Mouse (Mus musculus) embryonic facial prominence, embryonic 12.5 days (tissue): Measurements from ENCODE around the gene Egfem1. TPM values are rescaled to one million over a fixed set of nuclear protein-coding genes. Genes with fewer than 3 reads are reported as not detected.

Experiments used
- ATAC-seq: fragments of 200-750 bp; cut with Nextera tagmentation; 2 replicates; pipeline ENCODE4 v1.8.0; 2017; ENCODE audit not compliant: insufficient number of reproducible peaks, insufficient read depth, low FRiP score, low TSS enrichment
- H3K27ac ChIP-seq: fragments of 300-500 bp; sonication (generic); 2 replicates; pipeline ENCODE4 v1.5.1; 2016; ENCODE audit warnings: mild to moderate bottlenecking
- H3K27me3 ChIP-seq: fragments of 300-500 bp; sonication (generic); 2 replicates; pipeline ENCODE4 v1.6.1; 2016; ENCODE audit warnings: mild to moderate bottlenecking, moderate library complexity
- H3K36me3 ChIP-seq: fragments of 300-500 bp; sonication (generic); 2 replicates; pipeline ENCODE4 v1.6.1; 2016; ENCODE audit warnings: mild to moderate bottlenecking
- H3K4me1 ChIP-seq: fragments of 300-500 bp; sonication (generic); 2 replicates; pipeline ENCODE4 v1.6.1; 2016
- H3K4me2 ChIP-seq: fragments of 300-500 bp; sonication (generic); replicated peaks from 2 replicates; pipeline ENCODE4 v1.6.1; 2016; ENCODE audit warnings: mild to moderate bottlenecking, moderate library complexity
- H3K4me3 ChIP-seq: fragments of 300-500 bp; sonication (generic); 2 replicates; pipeline ENCODE4 v1.5.1; 2016; ENCODE audit warnings: mild to moderate bottlenecking
- H3K9ac ChIP-seq: fragments of 300-500 bp; sonication (generic); 2 replicates; pipeline ENCODE4 v1.6.1; 2016; ENCODE audit warnings: mild to moderate bottlenecking, moderate library complexity
- H3K9me3 ChIP-seq: fragments of 300-500 bp; sonication (generic); 2 replicates; pipeline ENCODE4 v1.6.1; 2016; ENCODE audit warnings: mild to moderate bottlenecking, moderate library complexity
- WGBS: fragments of 180-500 bp; shearing (Covaris S2); methylation state at CpG from one replicate; pipeline ENCODE4 v1.1.7; 2016; 5-methylcytosine and 5-hydroxymethylcytosine counted together
- polyA plus RNA-seq: library from polyadenylated mRNA; unstranded; fragments of >200 nt; fragmentation: Nextera tagmentation; extraction: Ambion mirVana; gene quantifications from 2 replicates; pipeline ENCODE4 v1.2.1, GENCODE M21; 2016

Gene Egfem1
- polyA plus RNA-seq, 1 experiment from 2014 or later, result 5.5 TPM

DNA sequence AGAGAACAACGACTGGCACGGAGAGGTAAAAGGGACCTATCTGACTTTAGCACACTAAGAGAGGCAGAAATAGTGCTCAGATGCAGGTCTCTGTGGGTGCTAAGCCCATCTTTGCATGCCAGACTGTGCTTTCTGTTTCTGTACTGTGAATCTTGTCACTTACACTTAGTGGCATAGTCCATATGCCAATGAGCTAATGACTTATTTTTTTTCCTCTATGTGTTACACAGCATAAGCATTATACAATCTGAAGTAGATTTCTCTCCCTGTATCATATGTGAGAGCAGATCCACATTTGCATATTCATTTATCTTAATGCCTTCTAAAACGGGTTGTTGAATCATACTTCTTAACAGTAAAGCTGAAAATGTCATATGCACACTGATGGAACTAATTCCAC, 317.2 kb downstream of the Egfem1 start:
- Histone ChIP-seq H3K27ac (no peak overlapping the region), H3K9me3 (no peaks in the 10 kb centered on the region), H3K27me3 (no peaks in the 10 kb centered on the region), H3K4me2 (no peak overlapping the region), H3K36me3 (no peaks in the 10 kb centered on the region), H3K4me3 (no peak overlapping the region), H3K4me1 (no peaks in the 10 kb centered on the region), H3K9ac (no peak overlapping the region)
- WGBS, result 86% methylated on average over 3 of the region's 3 CpGs
- ATAC-seq, result no peak

GRCm38 (mm10) chr3:29421634-29422033, 339.8 kb downstream of the Egfem1 start:
- H3K4me3 ChIP-seq, result no peak overlapping the region
- no peaks in the 10 kb centered on the region for H3K27me3 ChIP-seq
- H3K36me3 ChIP-seq, result no peaks in the 10 kb centered on the region
- H3K4me2 ChIP-seq, result no peak overlapping the region
- no peak for ATAC-seq
- H3K4me1 ChIP-seq, result no peaks in the 10 kb centered on the region
- no peaks in the 10 kb centered on the region for H3K9me3 ChIP-seq
- H3K27ac ChIP-seq, result no peak overlapping the region
- H3K9ac ChIP-seq, result no peak overlapping the region
- WGBS, result 98% methylated on average over 2 of the region's 2 CpGs

DNA sequence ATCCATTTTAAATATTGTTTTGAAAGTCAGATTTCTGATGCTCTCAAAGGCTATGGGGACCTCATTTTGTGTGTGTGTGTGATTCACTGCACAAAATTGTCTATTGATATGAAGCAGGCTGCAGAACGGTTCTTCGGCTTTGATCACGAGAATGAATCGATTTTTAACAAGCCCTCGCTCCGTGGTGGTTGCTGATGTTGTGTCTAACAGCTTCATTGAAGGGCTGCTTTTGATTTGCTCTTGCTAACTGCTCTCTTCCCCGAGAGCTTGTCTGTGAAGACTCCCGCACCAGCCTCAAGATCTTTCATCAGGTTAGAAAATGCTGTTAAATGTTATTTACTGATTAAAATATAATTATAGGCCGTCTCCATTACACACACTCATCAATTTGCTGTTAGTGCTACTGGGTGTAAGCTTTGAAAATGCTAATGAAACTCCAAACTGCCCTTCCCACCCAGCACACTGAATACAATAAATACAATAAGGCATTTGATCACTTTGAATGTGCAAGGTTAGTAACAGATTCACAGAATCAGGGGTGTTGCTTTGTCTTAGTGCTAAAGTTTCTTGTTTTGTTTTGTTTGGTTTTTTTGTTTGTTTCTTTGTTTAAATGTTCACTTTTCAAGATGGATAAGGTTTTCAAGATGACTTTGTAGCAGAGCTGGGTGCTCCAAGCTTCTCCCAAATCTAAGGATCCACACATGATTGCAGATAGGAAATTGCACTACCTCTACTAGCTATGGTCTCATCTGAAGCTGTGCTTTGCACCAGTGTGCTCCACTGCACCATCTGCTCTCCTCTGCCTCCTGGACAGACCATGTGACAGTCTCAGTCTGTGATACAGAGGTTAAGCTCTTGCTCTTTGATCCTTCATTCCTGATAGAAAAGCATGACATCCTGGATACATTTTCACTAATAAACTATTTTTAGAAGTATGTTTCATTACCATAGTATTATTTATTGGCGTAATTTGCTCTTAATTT, 350.6 kb downstream of the Egfem1 start:
- H3K4me1 ChIP-seq, result no peaks in the 10 kb centered on the region
- H3K27ac ChIP-seq, result no peak overlapping the region
- no peak overlapping the region for H3K4me2 ChIP-seq
- H3K9ac ChIP-seq, result no peak overlapping the region
- no peaks in the 10 kb centered on the region for H3K9me3 ChIP-seq
- no peak overlapping the region for H3K4me3 ChIP-seq
- H3K27me3 ChIP-seq, result no peaks in the 10 kb centered on the region
- WGBS, result 61% methylated on average over 10 of the region's 10 CpGs
- ATAC-seq, result no peak
- H3K36me3 ChIP-seq, result no peaks in the 10 kb centered on the region

DNA sequence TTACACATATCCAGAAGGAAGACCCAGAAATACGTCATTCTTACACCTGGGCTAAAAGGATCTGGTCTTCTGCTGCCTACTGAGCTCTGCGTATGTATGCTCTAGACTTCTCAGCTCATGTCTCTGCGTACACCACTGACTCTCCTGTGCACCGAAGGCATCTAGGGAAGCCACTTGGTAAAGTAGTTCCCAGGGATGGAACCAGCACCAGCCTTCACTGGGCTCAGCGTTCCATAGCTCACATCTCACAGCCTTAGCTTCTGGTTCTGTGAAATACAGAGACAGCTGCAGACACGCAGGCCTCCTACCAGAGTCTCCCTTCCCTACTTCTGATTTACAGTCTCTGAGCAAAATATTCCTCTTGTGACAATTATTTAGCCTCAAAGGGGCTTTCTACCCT, 361.2 kb downstream of the Egfem1 start:
- no peak overlapping the region for H3K4me2 ChIP-seq
- no peaks in the 10 kb centered on the region for H3K36me3 ChIP-seq
- H3K9me3 ChIP-seq, result no peaks in the 10 kb centered on the region
- no peak overlapping the region for H3K9ac ChIP-seq
- ATAC-seq, result no peak
- H3K27me3 ChIP-seq, result no peaks in the 10 kb centered on the region
- no peak overlapping the region for H3K4me3 ChIP-seq
- no peaks in the 10 kb centered on the region; the same call in 1 of the 2 replicates for H3K4me1 ChIP-seq
- no peak overlapping the region for H3K27ac ChIP-seq
- 88% methylated on average over 6 of the region's 6 CpGs for WGBS

DNA sequence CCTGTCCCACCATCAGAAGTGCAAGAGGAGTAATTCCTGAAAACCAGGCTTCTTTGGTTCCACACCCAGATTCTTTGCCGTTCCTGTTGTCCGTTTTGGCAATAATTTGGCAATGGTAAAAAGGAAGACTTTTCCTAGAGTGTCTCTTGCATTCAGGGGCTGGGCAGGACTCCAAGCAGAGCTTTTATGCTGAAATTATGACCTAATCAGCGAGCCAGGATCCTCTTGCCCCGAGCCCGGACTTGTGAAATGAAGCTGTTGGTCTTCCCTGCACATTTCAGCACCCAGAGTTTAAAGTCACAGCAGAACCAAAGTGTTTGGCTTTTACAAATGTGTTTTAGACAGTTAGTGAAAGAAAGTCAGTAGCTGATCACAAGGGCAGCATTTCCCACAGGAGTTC, 362.8 kb downstream of the Egfem1 start:
- Histone ChIP-seq H3K4me3 (no peak overlapping the region), H3K9ac (no peak overlapping the region), H3K27ac (no peak overlapping the region), H3K36me3 (no peaks in the 10 kb centered on the region), H3K4me2 (no peak overlapping the region), H3K4me1 (no peaks in the 10 kb centered on the region; the same call in 1 of the 2 replicates), H3K9me3 (no peaks in the 10 kb centered on the region), H3K27me3 (no peaks in the 10 kb centered on the region)
- ATAC-seq, result no peak
- 62% methylated on average over 5 of the region's 5 CpGs for WGBS

GRCm38 (mm10) chr3:29446081-29446480, 364.3 kb downstream of the Egfem1 start:
- Histone ChIP-seq H3K4me2 (no peak overlapping the region), H3K36me3 (no peaks in the 10 kb centered on the region), H3K4me3 (no peak overlapping the region), H3K9ac (no peak overlapping the region), H3K9me3 (no peaks in the 10 kb centered on the region), H3K4me1 (no peaks in the 10 kb centered on the region; the same call in 1 of the 2 replicates), H3K27ac (no peak overlapping the region), H3K27me3 (no peaks in the 10 kb centered on the region)
- no peak for ATAC-seq
- whole genome bisulfite sequencing, result 56% methylated on average over 3 of the region's 3 CpGs

DNA sequence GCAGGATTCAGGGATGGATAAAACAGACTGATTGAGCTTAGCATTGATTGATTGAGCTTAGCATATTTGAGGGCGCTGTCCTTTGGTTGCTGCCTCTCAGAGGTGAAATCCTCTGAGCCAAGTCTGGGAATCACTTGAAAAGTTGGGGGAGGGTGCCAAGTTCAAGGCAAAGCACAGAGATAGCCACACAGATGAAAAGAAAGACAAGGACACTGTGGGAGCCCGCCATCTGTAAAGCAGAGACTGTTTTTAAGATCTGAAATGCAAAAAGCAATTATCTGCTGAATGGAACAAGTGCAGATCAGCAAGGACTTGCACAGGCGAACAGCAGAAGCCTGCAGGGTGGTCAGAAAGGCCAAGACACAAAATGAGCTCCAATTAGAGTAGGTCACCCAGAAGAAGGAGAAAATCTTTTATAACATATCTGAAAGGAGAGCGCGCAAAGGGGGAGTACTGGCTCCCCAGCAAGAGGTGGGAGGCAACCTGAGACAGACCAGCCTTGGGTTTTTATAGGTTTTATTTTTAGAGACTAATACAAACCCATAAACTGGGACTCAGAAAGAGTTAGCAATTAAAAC, 367.1 kb downstream of the Egfem1 start:
- H3K36me3 ChIP-seq, result no peaks in the 10 kb centered on the region
- no peak for ATAC-seq
- no peaks in the 10 kb centered on the region for H3K27me3 ChIP-seq
- 65% methylated on average over 5 of the region's 5 CpGs for WGBS
- H3K27ac ChIP-seq, result no peak overlapping the region
- H3K9me3 ChIP-seq, result no peaks in the 10 kb centered on the region
- no peak overlapping the region for H3K4me2 ChIP-seq
- no peaks in the 10 kb centered on the region; the same call in 1 of the 2 replicates for H3K4me1 ChIP-seq
- no peak overlapping the region for H3K4me3 ChIP-seq
- no peak overlapping the region for H3K9ac ChIP-seq

GRCm38 (mm10) chr3:29498211-29498610, 416.4 kb downstream of the Egfem1 start:
- no peak for ATAC-seq
- Histone ChIP-seq H3K4me1 (no peaks in the 10 kb centered on the region), H3K4me2 (no peak overlapping the region), H3K9ac (no peak overlapping the region), H3K9me3 (no peaks in the 10 kb centered on the region), H3K27me3 (no peaks in the 10 kb centered on the region), H3K27ac (no peak overlapping the region), H3K36me3 (no peaks in the 10 kb centered on the region), H3K4me3 (no peak overlapping the region)
- 81% methylated on average over 2 of the region's 2 CpGs for WGBS

GRCm38 (mm10) chr3:29499188-29499587, 417.4 kb downstream of the Egfem1 start:
- Histone ChIP-seq H3K9ac (no peak overlapping the region), H3K36me3 (no peaks in the 10 kb centered on the region), H3K27ac (no peak overlapping the region), H3K9me3 (no peaks in the 10 kb centered on the region), H3K27me3 (no peaks in the 10 kb centered on the region), H3K4me1 (no peaks in the 10 kb centered on the region), H3K4me2 (no peak overlapping the region), H3K4me3 (no peak overlapping the region)
- no peak for ATAC-seq
- 58% methylated on average over 6 of the region's 6 CpGs for WGBS

DNA sequence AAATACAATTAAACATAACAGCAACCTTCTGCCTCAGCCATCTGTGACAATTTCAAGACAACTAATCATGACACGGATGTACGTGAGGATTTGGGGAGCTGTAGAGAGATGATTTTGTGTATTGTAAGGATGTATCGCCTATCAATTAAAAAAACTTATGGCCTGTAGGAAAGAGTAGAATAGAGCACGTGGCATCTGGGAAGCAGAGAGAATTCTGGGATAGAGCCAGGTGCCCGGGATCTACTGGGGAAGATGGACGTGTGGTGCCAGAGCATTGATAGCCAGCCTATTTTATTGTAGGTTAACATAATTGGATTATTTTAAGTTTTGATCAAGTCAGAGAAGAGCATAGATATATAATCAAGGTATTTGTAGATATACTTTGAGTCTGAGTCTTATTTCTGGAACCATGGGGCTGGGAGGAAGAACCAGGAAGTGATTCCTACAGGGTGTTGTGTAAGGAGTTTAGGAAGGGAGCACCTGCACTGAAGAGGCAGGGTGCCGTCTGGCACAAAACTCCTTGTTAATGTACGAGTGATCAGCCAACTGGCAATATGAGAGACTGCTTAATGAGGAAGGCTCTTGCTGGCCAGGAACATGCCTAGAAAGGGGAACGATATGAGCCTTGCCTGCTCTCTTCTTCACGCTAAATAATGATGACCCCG, 443.6 kb downstream of the Egfem1 start:
- Histone ChIP-seq H3K4me3 (no peak overlapping the region), H3K27me3 (no peaks in the 10 kb centered on the region), H3K4me2 (no peak overlapping the region), H3K9ac (no peak overlapping the region), H3K9me3 (no peaks in the 10 kb centered on the region), H3K36me3 (no peaks in the 10 kb centered on the region), H3K4me1 (no peaks in the 10 kb centered on the region), H3K27ac (no peak overlapping the region)
- ATAC-seq, result no peak
- 84% methylated on average over 11 of the region's 11 CpGs for WGBS

- no peaks in the 10 kb centered on the region for H3K27me3 ChIP-seq
- no peak for ATAC-seq
- no peaks in the 10 kb centered on the region for H3K36me3 ChIP-seq
- no peak overlapping the region for H3K9ac ChIP-seq
- H3K27ac ChIP-seq, result no peak overlapping the region
- H3K4me3 ChIP-seq, result no peak overlapping the region
- H3K4me2 ChIP-seq, result no peak overlapping the region
- H3K4me1 ChIP-seq, result no peaks in the 10 kb centered on the region
- WGBS, result 85% methylated on average over 12 of the region's 12 CpGs
- no peaks in the 10 kb centered on the region for H3K9me3 ChIP-seq
Observed at GRCm38 (mm10) chr3:29525963-29526301, 444.1 kb downstream of the Egfem1 start.

GRCm38 (mm10) chr3:29539211-29539610, 457.4 kb downstream of the Egfem1 start:
- H3K36me3 ChIP-seq, result no peaks in the 10 kb centered on the region
- no peaks in the 10 kb centered on the region for H3K9me3 ChIP-seq
- 82% methylated on average over 2 of the region's 2 CpGs for WGBS
- no peak overlapping the region for H3K27ac ChIP-seq
- H3K27me3 ChIP-seq, result no peaks in the 10 kb centered on the region
- H3K4me2 ChIP-seq, result no peak overlapping the region
- ATAC-seq, result no peak
- no peak overlapping the region for H3K4me3 ChIP-seq
- no peaks in the 10 kb centered on the region for H3K4me1 ChIP-seq
- H3K9ac ChIP-seq, result no peak overlapping the region
